Mouse (Mus musculus) heart, adult 2 months (tissue): ENCODE measurements around the gene Lyz1.
"Not testable (repeated sequence)": the region's sequence is repeated elsewhere in the genome, so short reads cannot be mapped to it uniquely, and the experiment has no call there.

Experiments
- CTCF ChIP-seq: fragments of 200-600 bp; IDR thresholded peaks from 2 replicates; pipeline ENCODE4 v1.8.1; 2022; ENCODE audit warnings: antibody characterized with exemption, mild to moderate bottlenecking, moderate library complexity
- EP300 ChIP-seq: fragments of 200-500 bp; IDR thresholded peaks from 2 replicates; pipeline ENCODE4 v1.6.1; 2011; ENCODE audit warnings: low read depth, low read length, control low read depth; ENCODE audit not compliant: insufficient read depth
- POLR2A ChIP-seq: fragments of 200-500 bp; IDR thresholded peaks from 2 replicates; pipeline ENCODE4 v1.6.1; 2011; ENCODE audit warnings: mild to moderate bottlenecking, low read depth, low read length, control low read depth; ENCODE audit not compliant: insufficient read depth

DNA sequence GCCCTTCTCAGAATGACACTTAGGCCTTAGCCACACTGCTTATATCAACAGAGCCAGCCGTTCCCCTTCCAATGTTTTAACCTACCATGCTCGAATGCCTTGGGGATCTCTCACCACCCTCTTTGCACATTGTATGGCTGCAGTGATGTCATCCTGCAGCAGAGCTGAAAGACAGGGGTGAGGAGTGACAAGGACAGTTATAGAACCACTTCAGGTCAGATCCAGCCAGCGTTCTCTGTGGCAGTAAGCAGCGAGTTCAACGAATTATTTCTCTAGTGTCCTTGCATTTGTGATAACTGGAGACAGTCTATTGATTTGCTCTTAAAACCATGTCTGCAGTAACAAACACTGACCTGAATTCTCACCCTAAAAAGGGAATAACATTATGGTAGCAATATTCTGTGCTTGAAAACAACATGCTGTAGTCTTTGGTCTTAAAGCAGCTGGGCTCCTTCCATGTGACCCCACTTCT lies 3.6 kb downstream of the Lyz1 start:
- not testable (repeated sequence) for TF ChIP-seq CTCF, POLR2A, EP300
